Mouse (Mus musculus) forebrain, embryonic 14.5 days (tissue): Measurements from ENCODE around the gene Tuba3a. TPM values are rescaled to one million over a fixed set of nuclear protein-coding genes. Genes with fewer than 3 reads are reported as not detected.

Experiments
- ATAC-seq: fragments of 200-750 bp; cut with Nextera tagmentation; 2 replicates; pipeline ENCODE4 v1.8.0; 2017; ENCODE audit warnings: mild to moderate bottlenecking, moderate library complexity
- DNase-seq: peaks from one replicate; pipeline ENCODE4 v3.0.0-alpha.2; 2015; ENCODE audit warnings: low spot score
- H3K27ac ChIP-seq: fragments of 300-500 bp; sonication (generic); 2 replicates; pipeline ENCODE4 v1.5.1; 2014; ENCODE audit warnings: low read depth, mild to moderate bottlenecking, control low read depth, low read length, moderate library complexity
- H3K27me3 ChIP-seq: fragments of 300-500 bp; sonication (generic); replicated peaks from 2 replicates; pipeline ENCODE4 v1.6.1; 2014; ENCODE audit warnings: low read length, control low read depth, mixed read lengths; ENCODE audit not compliant: control insufficient read depth, insufficient read depth
- H3K36me3 ChIP-seq: fragments of 300-500 bp; sonication (generic); 2 replicates; pipeline ENCODE4 v1.6.1; 2014; ENCODE audit warnings: low read length, control low read depth; ENCODE audit not compliant: control insufficient read depth, insufficient read depth
- H3K4me1 ChIP-seq: fragments of 300-500 bp; sonication (generic); 2 replicates; pipeline ENCODE4 v1.6.1; 2014; ENCODE audit warnings: antibody characterized with exemption, low read length, control low read depth; ENCODE audit not compliant: control insufficient read depth, insufficient read depth
- H3K4me2 ChIP-seq: fragments of 300-500 bp; sonication (generic); 2 replicates; pipeline ENCODE4 v1.6.1; 2014; ENCODE audit warnings: mild to moderate bottlenecking, control low read depth, low read length
- H3K4me3 ChIP-seq: fragments of 300-500 bp; sonication (generic); 2 replicates; pipeline ENCODE4 v1.5.1; 2014; ENCODE audit warnings: low read depth, low read length, control low read depth
- H3K9ac ChIP-seq: fragments of 300-500 bp; sonication (generic); 2 replicates; pipeline ENCODE4 v1.6.1; 2014; ENCODE audit warnings: mild to moderate bottlenecking, low read length, control low read depth, moderate library complexity
- H3K9me3 ChIP-seq: fragments of 300-500 bp; sonication (generic); replicated peaks from 2 replicates; pipeline ENCODE4 v1.6.1; 2016; ENCODE audit warnings: low read length, control low read depth, mixed read lengths; ENCODE audit not compliant: control insufficient read depth
- WGBS: fragments of 180-500 bp; shearing (Covaris S2); extraction: QIAGEN DNeasy Blood & Tissue Kit; methylation state at CpG from one replicate; pipeline ENCODE4 v1.1.7; 2014; 5-methylcytosine and 5-hydroxymethylcytosine counted together
- polyA plus RNA-seq: library from polyadenylated mRNA; unstranded; fragments of >200 nt; fragmentation: Nextera tagmentation; extraction: Ambion mirVana; gene quantifications from 2 replicates; pipeline ENCODE4 v1.2.1, GENCODE M21; 2014

Gene Tuba3a
- polyA plus RNA-seq, 1 experiment from 2014 or later, result 0.15 TPM

GRCm38 (mm10) chr6:125300982-125301381 lies 15.1 kb upstream of the Tuba3a start:
- 68% methylated on average over 1 of the region's 1 CpGs for WGBS

GRCm38 (mm10) chr6:125297149-125297820 lies 11.4 kb upstream of the Tuba3a start:
- H3K4me3 ChIP-seq, result no peak overlapping the region
- ATAC-seq, result no peak
- 78% methylated on average over 5 of the region's 5 CpGs for whole genome bisulfite sequencing
- H3K9ac ChIP-seq, result no peak overlapping the region
- H3K9me3 ChIP-seq, result no peaks in the 10 kb centered on the region
- no peak for DNase-seq
- H3K4me2 ChIP-seq, result no peak overlapping the region
- no peaks in the 10 kb centered on the region for H3K27me3 ChIP-seq
- no peaks in the 10 kb centered on the region for H3K4me1 ChIP-seq
- H3K36me3 ChIP-seq, result no peaks in the 10 kb centered on the region
- no peak overlapping the region for H3K27ac ChIP-seq

More at GRCm38 (mm10) chr6:125300982-125301381, 15.1 kb upstream of the Tuba3a start:
- Histone ChIP-seq H3K36me3 (no peaks in the 10 kb centered on the region), H3K4me1 (no peaks in the 10 kb centered on the region), H3K9me3 (no peaks in the 10 kb centered on the region), H3K27me3 (no peaks in the 10 kb centered on the region), H3K4me2 (no peak overlapping the region), H3K4me3 (no peak overlapping the region), H3K9ac (no peak overlapping the region), H3K27ac (no peak overlapping the region)
- ATAC-seq, result no peak
- DNase-seq, result no peak

GRCm38 (mm10) chr6:125294049-125294448 lies 8.2 kb upstream of the Tuba3a start:
- WGBS, result 82% methylated on average over 4 of the region's 4 CpGs
- Histone ChIP-seq H3K9me3 (no peaks in the 10 kb centered on the region), H3K36me3 (no peaks in the 10 kb centered on the region), H3K27ac (no peak overlapping the region), H3K4me3 (no peak overlapping the region), H3K4me1 (no peaks in the 10 kb centered on the region), H3K9ac (no peak overlapping the region), H3K27me3 (no peaks in the 10 kb centered on the region), H3K4me2 (no peak overlapping the region)
- ATAC-seq (no peak), DNase-seq (no peak)

GRCm38 (mm10) chr6:125292256-125292655 lies 6.4 kb upstream of the Tuba3a start:
- WGBS, result 91% methylated on average over 7 of the region's 7 CpGs
- Histone ChIP-seq H3K9me3 (no peaks in the 10 kb centered on the region), H3K4me3 (no peak overlapping the region), H3K27ac (no peak overlapping the region), H3K9ac (no peak overlapping the region), H3K4me1 (no peaks in the 10 kb centered on the region), H3K27me3 (no peaks in the 10 kb centered on the region), H3K4me2 (no peak overlapping the region), H3K36me3 (no peaks in the 10 kb centered on the region)
- ATAC-seq (no peak), DNase-seq (no peak)

GRCm38 (mm10) chr6:125291329-125291728 lies 5.5 kb upstream of the Tuba3a start:
- no peak overlapping the region for H3K27ac ChIP-seq
- no peaks in the 10 kb centered on the region for H3K4me1 ChIP-seq
- H3K27me3 ChIP-seq, result no peaks in the 10 kb centered on the region
- H3K9me3 ChIP-seq, result no peaks in the 10 kb centered on the region
- DNase-seq (no peak), ATAC-seq (no peak)
- H3K36me3 ChIP-seq, result no peaks in the 10 kb centered on the region
- H3K4me3 ChIP-seq, result no peak overlapping the region
- H3K4me2 ChIP-seq, result no peak overlapping the region
- 88% methylated on average over 4 of the region's 4 CpGs for whole genome bisulfite sequencing
- H3K9ac ChIP-seq, result no peak overlapping the region

GRCm38 (mm10) chr6:125288730-125289129 lies 2.9 kb upstream of the Tuba3a start:
- H3K4me2 ChIP-seq, result no peak overlapping the region
- 80% methylated on average over 5 of the region's 5 CpGs for WGBS

GRCm38 (mm10) chr6:125286944-125287343 lies 1.1 kb upstream of the Tuba3a start:
- DNase-seq (no peak), ATAC-seq (no peak)
- no peaks in the 10 kb centered on the region for H3K36me3 ChIP-seq
- H3K4me1 ChIP-seq, result no peaks in the 10 kb centered on the region
- 92% methylated on average over 4 of the region's 4 CpGs for WGBS
- H3K9ac ChIP-seq, result no peak overlapping the region
- H3K27me3 ChIP-seq, result no peaks in the 10 kb centered on the region
- no peak overlapping the region for H3K4me2 ChIP-seq
- H3K4me3 ChIP-seq, result no peak overlapping the region
- H3K9me3 ChIP-seq, result no peaks in the 10 kb centered on the region
- H3K27ac ChIP-seq, result no peak overlapping the region

More at GRCm38 (mm10) chr6:125288730-125289129, 2.9 kb upstream of the Tuba3a start:
- Histone ChIP-seq H3K27me3 (no peaks in the 10 kb centered on the region), H3K9me3 (no peaks in the 10 kb centered on the region), H3K27ac (no peak overlapping the region), H3K4me1 (no peaks in the 10 kb centered on the region), H3K9ac (no peak overlapping the region), H3K36me3 (no peaks in the 10 kb centered on the region), H3K4me3 (no peak overlapping the region)
- ATAC-seq (no peak), DNase-seq (no peak)

GRCm38 (mm10) chr6:125284751-125285150 lies 1.1 kb downstream of the Tuba3a start:
- Histone ChIP-seq H3K9me3 (no peaks in the 10 kb centered on the region), H3K4me1 (no peaks in the 10 kb centered on the region), H3K4me3 (no peak overlapping the region), H3K9ac (no peak overlapping the region), H3K27ac (no peak overlapping the region), H3K27me3 (no peaks in the 10 kb centered on the region), H3K36me3 (no peaks in the 10 kb centered on the region), H3K4me2 (no peak overlapping the region)
- WGBS, result 89% methylated on average over 7 of the region's 7 CpGs
- DNase-seq (no peak), ATAC-seq (no peak)

GRCm38 (mm10) chr6:125284250-125284649 lies 1.6 kb downstream of the Tuba3a start:
- no peak overlapping the region for H3K4me3 ChIP-seq
- ATAC-seq, result no peak
- no peaks in the 10 kb centered on the region for H3K9me3 ChIP-seq
- DNase-seq, result no peak
- H3K4me2 ChIP-seq, result no peak overlapping the region
- no peaks in the 10 kb centered on the region for H3K4me1 ChIP-seq
- H3K27me3 ChIP-seq, result no peaks in the 10 kb centered on the region
- no peaks in the 10 kb centered on the region for H3K36me3 ChIP-seq
- WGBS, result 47% methylated on average over 8 of the region's 8 CpGs
- no peak overlapping the region for H3K9ac ChIP-seq
- H3K27ac ChIP-seq, result no peak overlapping the region
